Mouse (Mus musculus) liver, embryonic 13.5 days (tissue): ENCODE results near the gene Tle4. TPM values are rescaled to one million over a fixed set of nuclear protein-coding genes. Genes with fewer than 3 reads are reported as not detected.

Experiments
- ATAC-seq: fragments of 200-750 bp; cut with Nextera tagmentation; 2 replicates; pipeline ENCODE4 v1.8.0; 2017; ENCODE audit warnings: low read depth, mild to moderate bottlenecking, moderate number of reproducible peaks, moderate library complexity
- DNase-seq: peaks from one replicate; pipeline ENCODE4 v3.0.0; 2022
- H3K27ac ChIP-seq: fragments of 300-500 bp; sonication (generic); 2 replicates; pipeline ENCODE4 v1.5.1; 2015; ENCODE audit warnings: moderate library complexity, mild to moderate bottlenecking, inconsistent platforms
- H3K27me3 ChIP-seq: fragments of 300-500 bp; sonication (generic); 2 replicates; pipeline ENCODE4 v1.6.1; 2015; ENCODE audit warnings: mild to moderate bottlenecking, inconsistent platforms
- H3K36me3 ChIP-seq: fragments of 300-500 bp; sonication (generic); 2 replicates; pipeline ENCODE4 v1.6.1; 2015; ENCODE audit warnings: mild to moderate bottlenecking, inconsistent platforms
- H3K4me1 ChIP-seq: fragments of 300-500 bp; sonication (generic); replicated peaks from 2 replicates; pipeline ENCODE4 v1.6.1; 2015; ENCODE audit warnings: inconsistent platforms
- H3K4me2 ChIP-seq: fragments of 300-500 bp; sonication (generic); 2 replicates; pipeline ENCODE4 v1.6.1; 2015; ENCODE audit warnings: inconsistent platforms, mild to moderate bottlenecking, moderate library complexity
- H3K4me3 ChIP-seq: fragments of 300-500 bp; sonication (generic); replicated peaks from 2 replicates; pipeline ENCODE4 v1.5.1; 2015; ENCODE audit warnings: mild to moderate bottlenecking, inconsistent platforms
- H3K9ac ChIP-seq: fragments of 300-500 bp; sonication (generic); 2 replicates; pipeline ENCODE4 v1.6.1; 2015; ENCODE audit warnings: mild to moderate bottlenecking, inconsistent platforms
- H3K9me3 ChIP-seq: fragments of 300-500 bp; sonication (generic); replicated peaks from 2 replicates; pipeline ENCODE4 v1.6.1; 2016; ENCODE audit warnings: inconsistent platforms
- WGBS: fragments of 180-500 bp; shearing (Covaris S2); methylation state at CpG from one replicate; pipeline ENCODE4 v1.1.7; 2015; ENCODE audit not compliant: insufficient replicate concordance; 5-methylcytosine and 5-hydroxymethylcytosine counted together
- polyA plus RNA-seq: library from polyadenylated mRNA; unstranded; fragments of >200 nt; fragmentation: Nextera tagmentation; extraction: Ambion mirVana; gene quantifications from 2 replicates; pipeline ENCODE4 v1.2.1, GENCODE M21; 2015

Gene Tle4
- polyA plus RNA-seq, 1 experiment from 2014 or later, result 4.5 TPM

DNA sequence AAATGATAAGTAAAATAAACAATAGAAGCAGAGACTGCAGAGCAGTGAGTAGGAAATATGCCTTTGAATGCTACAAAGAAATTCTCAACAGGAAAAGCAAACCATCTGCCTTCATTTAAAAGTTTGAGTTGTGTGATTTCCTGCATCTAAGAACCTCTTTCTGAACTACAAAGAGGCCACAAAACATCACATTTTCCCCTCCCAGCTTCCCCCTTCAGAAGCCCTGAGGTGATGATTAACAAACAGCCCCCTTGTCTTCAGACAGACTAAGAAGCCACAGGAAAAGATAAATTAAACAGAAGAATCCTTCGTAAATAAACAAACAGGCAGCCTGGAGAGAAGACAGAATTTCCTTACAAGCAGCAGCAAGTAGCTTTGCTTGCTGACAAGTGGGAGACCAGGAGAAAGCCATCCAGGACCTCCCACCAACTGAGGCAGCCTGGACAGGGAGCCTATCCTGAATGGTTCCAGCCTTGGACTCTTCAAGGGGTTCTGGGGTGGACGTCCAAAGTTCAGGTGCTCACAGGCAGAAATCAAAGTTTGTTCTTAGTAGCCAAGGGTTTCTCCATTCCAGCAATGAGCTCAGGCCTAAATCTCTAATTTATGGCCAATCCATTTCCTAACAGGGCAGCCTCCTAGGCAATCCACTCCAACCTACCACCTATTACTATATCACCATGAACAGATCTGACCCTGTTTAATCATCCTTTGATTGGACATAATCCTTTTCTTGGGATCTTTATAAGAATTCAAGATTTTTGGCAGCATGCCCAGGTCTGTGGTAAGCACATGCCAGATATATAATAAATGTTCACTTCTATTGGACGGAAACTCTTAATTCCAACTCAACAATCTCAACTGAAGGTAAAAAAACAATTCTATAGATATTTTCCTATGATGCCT lies 9.4 kb downstream of the Tle4 start:
- Histone ChIP-seq H3K4me3 (no peak overlapping the region), H3K4me1 (peaks cover 38% of the 10 kb centered on the region), H3K9me3 (no peaks in the 10 kb centered on the region), H3K27me3 (no peaks in the 10 kb centered on the region), H3K27ac (no peak overlapping the region), H3K9ac (no peak overlapping the region), H3K4me2 (no peak overlapping the region), H3K36me3 (peaks cover 20% of the 10 kb centered on the region)
- DNase-seq (no peak), ATAC-seq (no peak)
- 47% methylated on average over 3 of the region's 3 CpGs for WGBS

DNA sequence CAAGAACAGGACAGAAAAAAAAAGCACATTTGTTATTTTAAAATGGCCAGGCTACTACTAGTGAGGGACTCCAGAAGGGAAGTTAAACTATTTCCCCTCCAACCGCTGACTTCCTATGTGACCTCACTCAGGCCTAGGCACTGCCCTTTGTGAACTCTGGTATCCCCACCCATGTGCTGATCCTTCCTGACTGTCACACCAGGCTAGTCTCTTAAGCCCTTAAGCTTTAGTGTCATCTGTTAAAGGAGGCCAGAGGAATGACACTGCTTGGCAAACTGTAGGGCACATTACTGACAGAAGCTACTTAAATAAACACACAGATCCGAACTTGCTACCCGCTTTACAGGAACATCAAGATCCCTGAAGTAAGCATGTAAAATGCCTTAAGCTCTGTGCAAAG lies 11.7 kb downstream of the Tle4 start:
- no peaks in the 10 kb centered on the region for H3K9me3 ChIP-seq
- peak; percentile 63 for ATAC-seq
- H3K36me3 ChIP-seq, result peaks cover 9% of the 10 kb centered on the region
- 49% methylated on average over 3 of the region's 3 CpGs for WGBS
- H3K4me2 ChIP-seq, result no peak overlapping the region
- H3K4me3 ChIP-seq, result no peak overlapping the region
- H3K4me1 ChIP-seq, result peaks cover 33% of the 10 kb centered on the region
- H3K9ac ChIP-seq, result no peak overlapping the region
- no peak overlapping the region for H3K27ac ChIP-seq
- DNase-seq, result no peak
- H3K27me3 ChIP-seq, result no peaks in the 10 kb centered on the region

- H3K27ac ChIP-seq, result no peak overlapping the region
- peaks cover 11% of the 10 kb centered on the region for H3K36me3 ChIP-seq
- H3K27me3 ChIP-seq, result no peaks in the 10 kb centered on the region
- H3K4me2 ChIP-seq, result no peak overlapping the region
- no peaks in the 10 kb centered on the region for H3K9me3 ChIP-seq
- WGBS, result 39% methylated on average over 4 of the region's 4 CpGs
- H3K4me3 ChIP-seq, result no peak overlapping the region
- ATAC-seq (no peak; the same call in 1 of the 2 replicates), DNase-seq (no peak)
- H3K9ac ChIP-seq, result no peak overlapping the region
- peaks cover 33% of the 10 kb centered on the region for H3K4me1 ChIP-seq
These were observed 12.1 kb downstream of the Tle4 start for GRCm38 (mm10) chr19:14585731-14586130.

- Histone ChIP-seq H3K9me3 (no peaks in the 10 kb centered on the region), H3K4me3 (no peak overlapping the region), H3K9ac (no peak overlapping the region), H3K4me1 (peaks cover 29% of the 10 kb centered on the region), H3K4me2 (no peak overlapping the region), H3K27ac (no peak overlapping the region), H3K27me3 (no peaks in the 10 kb centered on the region), H3K36me3 (peaks cover 7% of the 10 kb centered on the region)
- ATAC-seq (no peak), DNase-seq (no peak)
- 77% methylated on average over 3 of the region's 3 CpGs for WGBS
These were observed 12.6 kb downstream of the Tle4 start for GRCm38 (mm10) chr19:14585235-14585634.

DNA sequence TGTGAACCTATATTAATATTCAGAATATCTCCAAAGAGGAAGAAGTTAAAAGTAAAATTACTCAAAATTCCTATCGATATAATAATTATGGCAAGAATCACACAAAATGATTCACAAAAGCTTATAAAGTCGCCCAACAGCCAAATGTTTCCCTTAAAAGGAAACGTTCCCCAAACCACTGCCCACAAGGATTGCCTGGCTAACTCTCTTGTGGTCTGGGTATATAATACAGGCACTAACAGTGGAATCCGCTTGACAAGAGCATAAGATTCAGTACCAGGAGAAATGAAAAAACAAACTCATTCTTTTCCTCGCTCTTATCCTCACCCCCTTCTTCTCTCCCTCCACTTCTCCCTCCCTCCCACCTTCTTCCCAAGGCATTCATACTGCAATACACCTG lies 19.2 kb downstream of the Tle4 start:
- peaks cover 39% of the 10 kb centered on the region for H3K4me1 ChIP-seq
- no peaks in the 10 kb centered on the region for H3K27me3 ChIP-seq
- 0 out of 2 replicates have a peak, but pooled peaks cover 3% of the 10 kb centered on the region for H3K36me3 ChIP-seq
- no peak overlapping the region for H3K9ac ChIP-seq
- no peak for DNase-seq
- H3K27ac ChIP-seq, result no peak overlapping the region
- 68% methylated on average over 5 of the region's 5 CpGs for WGBS
- ATAC-seq, result no peak
- no peak overlapping the region for H3K4me2 ChIP-seq
- no peak overlapping the region for H3K4me3 ChIP-seq
- no peaks in the 10 kb centered on the region for H3K9me3 ChIP-seq

- DNase-seq (no peak), ATAC-seq (peak; percentile 87)
- no peak overlapping the region for H3K4me3 ChIP-seq
- no peak overlapping the region for H3K9ac ChIP-seq
- no peaks in the 10 kb centered on the region for H3K9me3 ChIP-seq
- H3K4me2 ChIP-seq, result no peak overlapping the region
- no peaks in the 10 kb centered on the region for H3K27me3 ChIP-seq
- peaks cover 39% of the 10 kb centered on the region for H3K4me1 ChIP-seq
- 0 out of 2 replicates have a peak, but pooled peaks cover 3% of the 10 kb centered on the region for H3K36me3 ChIP-seq
- H3K27ac ChIP-seq, result no peak overlapping the region
- 34% methylated on average over 4 of the region's 4 CpGs for WGBS
These were observed 19.8 kb downstream of the Tle4 start for GRCm38 (mm10) chr19:14578016-14578415.

GRCm38 (mm10) chr19:14576311-14576710 lies 21.5 kb downstream of the Tle4 start:
- peak; percentile 79; the same call in 1 of the 2 replicates for ATAC-seq
- Histone ChIP-seq H3K4me2 (no peak overlapping the region), H3K27ac (no peak overlapping the region), H3K27me3 (no peaks in the 10 kb centered on the region), H3K9me3 (no peaks in the 10 kb centered on the region), H3K4me3 (no peak overlapping the region), H3K36me3 (0 out of 2 replicates have a peak, but pooled peaks cover 3% of the 10 kb centered on the region), H3K4me1 (peaks cover 39% of the 10 kb centered on the region), H3K9ac (no peak overlapping the region)
- DNase-seq, result no peak

- DNase-seq (no peak), ATAC-seq (no peak)
- no peak overlapping the region for H3K4me2 ChIP-seq
- H3K4me1 ChIP-seq, result 0 out of 2 replicates have a peak, but pooled peaks cover 4% of the 10 kb centered on the region
- no peak overlapping the region for H3K9ac ChIP-seq
- no peak overlapping the region for H3K27ac ChIP-seq
- H3K4me3 ChIP-seq, result no peak overlapping the region
- no peaks in the 10 kb centered on the region for H3K36me3 ChIP-seq
- no peaks in the 10 kb centered on the region for H3K27me3 ChIP-seq
- H3K9me3 ChIP-seq, result no peaks in the 10 kb centered on the region
These were observed 29.0 kb downstream of the Tle4 start for GRCm38 (mm10) chr19:14568879-14569278.

- no peak overlapping the region for H3K27ac ChIP-seq
- H3K9ac ChIP-seq, result no peak overlapping the region
- WGBS, result 82% methylated on average over 3 of the region's 3 CpGs
- H3K4me3 ChIP-seq, result no peak overlapping the region
- no peak overlapping the region for H3K4me2 ChIP-seq
- DNase-seq, result no peak
- H3K9me3 ChIP-seq, result no peaks in the 10 kb centered on the region
- no peaks in the 10 kb centered on the region for H3K36me3 ChIP-seq
- H3K27me3 ChIP-seq, result no peaks in the 10 kb centered on the region
- ATAC-seq, result no peak
- H3K4me1 ChIP-seq, result 0 out of 2 replicates have a peak, but pooled peaks cover 4% of the 10 kb centered on the region
These were observed 30.8 kb downstream of the Tle4 start for GRCm38 (mm10) chr19:14567081-14567480.

DNA sequence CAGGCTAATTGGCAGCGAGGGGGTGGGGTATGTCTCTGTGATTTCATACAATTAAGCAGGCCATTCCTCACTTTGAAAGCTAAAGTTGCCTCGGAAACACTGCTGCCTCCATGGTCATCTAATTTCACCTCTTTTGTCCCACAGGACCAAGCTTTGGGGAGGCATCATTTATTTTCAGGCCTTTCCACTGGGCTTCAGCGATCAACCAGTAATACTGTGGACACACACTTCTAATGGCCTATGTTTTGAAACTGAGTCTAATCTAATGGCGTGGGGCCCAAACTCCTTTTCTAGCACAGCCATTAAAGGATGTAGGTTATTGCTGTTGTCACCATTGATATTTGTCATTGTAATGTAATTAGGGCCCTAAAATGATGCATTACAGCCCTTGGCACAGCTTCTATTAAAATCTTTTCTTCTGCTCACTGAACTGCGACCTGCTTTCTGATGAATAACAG lies 31.3 kb downstream of the Tle4 start:
- ATAC-seq, result no peak
- no peaks in the 10 kb centered on the region for H3K27me3 ChIP-seq
- no peaks in the 10 kb centered on the region for H3K9me3 ChIP-seq
- DNase-seq, result no peak
- H3K4me1 ChIP-seq, result 0 out of 2 replicates have a peak, but pooled peaks cover 4% of the 10 kb centered on the region
- no peak overlapping the region for H3K9ac ChIP-seq
- no peak overlapping the region for H3K4me3 ChIP-seq
- no peak overlapping the region for H3K27ac ChIP-seq
- WGBS, result 83% methylated on average over 5 of the region's 5 CpGs
- H3K36me3 ChIP-seq, result no peaks in the 10 kb centered on the region
- no peak overlapping the region for H3K4me2 ChIP-seq

DNA sequence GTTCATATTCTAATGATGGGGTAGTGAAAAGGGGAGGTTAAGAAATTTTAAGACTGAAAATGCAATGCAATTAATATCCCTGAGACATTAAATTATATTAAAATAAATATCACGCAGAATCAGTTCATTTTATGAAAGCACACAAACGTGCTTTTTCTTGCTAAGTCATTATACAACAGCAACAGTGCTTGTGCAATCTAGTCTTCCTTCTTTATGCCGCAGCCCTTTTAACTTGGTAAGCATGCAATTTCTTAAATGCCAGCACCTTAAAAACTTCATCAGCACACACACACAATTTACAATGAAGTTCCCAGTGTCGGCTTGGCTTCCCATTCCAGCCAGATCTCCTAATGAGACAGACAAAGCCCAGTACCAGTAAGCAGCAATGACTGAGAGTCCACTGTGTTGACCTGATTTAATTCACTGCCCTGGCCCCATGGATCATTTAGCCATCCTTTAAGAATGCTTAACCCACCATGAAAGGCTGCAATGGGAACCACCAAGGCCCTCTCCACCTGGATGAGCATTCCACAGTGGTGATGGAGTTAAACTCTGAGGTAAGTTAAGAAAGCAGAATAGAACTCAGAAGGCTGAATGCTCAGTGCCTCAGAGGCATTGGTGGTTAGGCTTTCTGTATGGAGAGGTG lies 32.3 kb downstream of the Tle4 start:
- no peak overlapping the region for H3K4me2 ChIP-seq
- H3K4me1 ChIP-seq, result 0 out of 2 replicates have a peak, but pooled peaks cover 4% of the 10 kb centered on the region
- ATAC-seq, result no peak
- no peak overlapping the region for H3K9ac ChIP-seq
- H3K4me3 ChIP-seq, result no peak overlapping the region
- H3K27me3 ChIP-seq, result no peaks in the 10 kb centered on the region
- H3K36me3 ChIP-seq, result no peaks in the 10 kb centered on the region
- no peak for DNase-seq
- 70% methylated on average over 4 of the region's 4 CpGs for WGBS
- H3K27ac ChIP-seq, result no peak overlapping the region
- H3K9me3 ChIP-seq, result no peaks in the 10 kb centered on the region
